Mouse (Mus musculus): ENCODE results near the gene Zfp281. TPM values are rescaled to one million over a fixed set of nuclear protein-coding genes. Genes with fewer than 3 reads are reported as not detected.

The Zfp281 gene
- polyA plus RNA-seq, 1 experiment from 2014 or later = 38.6 TPM

GRCm38 (mm10) chr1:136605790-136606189 is 18.9 kb upstream of the Zfp281 start:
- no peak for DNase-seq (ENCODE audit: low spot score)
- no peaks in the 10 kb centered on the region for H3K36me3 ChIP-seq (ENCODE audit: control insufficient read depth, insufficient read depth, low read length)
- WGBS = 80% methylated on average over 9 of the region's 9 CpGs

GRCm38 (mm10) chr1:136606278-136606677 is 18.4 kb upstream of the Zfp281 start:
- no peak for ATAC-seq (ENCODE audit: insufficient number of reproducible peaks, low FRiP score, low TSS enrichment, low read depth)
- WGBS = 85% methylated on average over 4 of the region's 4 CpGs
- H3K27ac ChIP-seq (replicated peaks; ENCODE audit: low read depth, low read length) = no peak overlapping the region
- no peaks in the 10 kb centered on the region for H3K4me1 ChIP-seq (ENCODE audit: control insufficient read depth, insufficient read depth, low read length)
- H3K9me3 ChIP-seq (ENCODE audit: control insufficient read depth, low read length) = no peaks in the 10 kb centered on the region
- no peaks in the 10 kb centered on the region for H3K27me3 ChIP-seq (ENCODE audit: control insufficient read depth, insufficient read depth, low read length)
- H3K4me3 ChIP-seq (ENCODE audit: low read depth, low read length) = no peak overlapping the region
- no peak overlapping the region for H3K4me2 ChIP-seq (ENCODE audit: low read depth, severe bottlenecking)
- no peak for DNase-seq (ENCODE audit: low spot score)
- no peak overlapping the region for H3K9ac ChIP-seq (ENCODE audit: low read length)
- H3K36me3 ChIP-seq (ENCODE audit: control insufficient read depth, insufficient read depth, low read length) = no peaks in the 10 kb centered on the region

More at GRCm38 (mm10) chr1:136605790-136606189, 18.9 kb upstream of the Zfp281 start:
- Histone ChIP-seq H3K27ac (replicated peaks; ENCODE audit: low read depth, low read length) (no peak overlapping the region), H3K27me3 (ENCODE audit: control insufficient read depth, insufficient read depth, low read length) (no peaks in the 10 kb centered on the region), H3K9ac (ENCODE audit: low read length) (no peak overlapping the region), H3K9me3 (ENCODE audit: control insufficient read depth, low read length) (no peaks in the 10 kb centered on the region), H3K4me2 (ENCODE audit: low read depth, severe bottlenecking) (no peak overlapping the region), H3K4me3 (ENCODE audit: low read depth, low read length) (no peak overlapping the region), H3K4me1 (ENCODE audit: control insufficient read depth, insufficient read depth, low read length) (no peaks in the 10 kb centered on the region)
- no peak for ATAC-seq (ENCODE audit: insufficient number of reproducible peaks, low FRiP score, low TSS enrichment, low read depth)

GRCm38 (mm10) chr1:136608339-136609261 is 16.1 kb upstream of the Zfp281 start:
- no peaks in the 10 kb centered on the region for H3K9me3 ChIP-seq (ENCODE audit: control insufficient read depth, low read length)
- H3K27me3 ChIP-seq (ENCODE audit: control insufficient read depth, insufficient read depth, low read length) = no peaks in the 10 kb centered on the region
- H3K4me2 ChIP-seq (ENCODE audit: low read depth, severe bottlenecking) = no peak overlapping the region
- no peaks in the 10 kb centered on the region for H3K36me3 ChIP-seq (ENCODE audit: control insufficient read depth, insufficient read depth, low read length)
- no peak overlapping the region for H3K4me3 ChIP-seq (ENCODE audit: low read depth, low read length)
- DNase-seq (ENCODE audit: low spot score) = no peak
- H3K4me1 ChIP-seq (ENCODE audit: control insufficient read depth, insufficient read depth, low read length) = no peaks in the 10 kb centered on the region
- ATAC-seq (ENCODE audit: insufficient number of reproducible peaks, low FRiP score, low TSS enrichment, low read depth) = no peak
- no peak overlapping the region for H3K9ac ChIP-seq (ENCODE audit: low read length)
- H3K27ac ChIP-seq (replicated peaks; ENCODE audit: low read depth, low read length) = no peak overlapping the region
- WGBS = 84% methylated on average over 11 of the region's 11 CpGs

GRCm38 (mm10) chr1:136611803-136612202 is 12.9 kb upstream of the Zfp281 start:
- Histone ChIP-seq H3K9ac (ENCODE audit: low read length) (no peak overlapping the region), H3K27me3 (ENCODE audit: control insufficient read depth, insufficient read depth, low read length) (no peaks in the 10 kb centered on the region), H3K36me3 (ENCODE audit: control insufficient read depth, insufficient read depth, low read length) (no peaks in the 10 kb centered on the region), H3K4me1 (ENCODE audit: control insufficient read depth, insufficient read depth, low read length) (no peaks in the 10 kb centered on the region), H3K4me2 (ENCODE audit: low read depth, severe bottlenecking) (no peak overlapping the region), H3K27ac (replicated peaks; ENCODE audit: low read depth, low read length) (no peak overlapping the region), H3K4me3 (ENCODE audit: low read depth, low read length) (no peak overlapping the region), H3K9me3 (ENCODE audit: control insufficient read depth, low read length) (no peaks in the 10 kb centered on the region)
- 88% methylated on average over 9 of the region's 9 CpGs for WGBS
- DNase-seq (ENCODE audit: low spot score) = no peak
- no peak for ATAC-seq (ENCODE audit: insufficient number of reproducible peaks, low FRiP score, low TSS enrichment, low read depth)

GRCm38 (mm10) chr1:136613300-136613751 is 11.4 kb upstream of the Zfp281 start:
- Histone ChIP-seq H3K4me2 (ENCODE audit: low read depth, severe bottlenecking) (no peak overlapping the region), H3K36me3 (ENCODE audit: control insufficient read depth, insufficient read depth, low read length) (no peaks in the 10 kb centered on the region), H3K4me1 (ENCODE audit: control insufficient read depth, insufficient read depth, low read length) (no peaks in the 10 kb centered on the region), H3K9me3 (ENCODE audit: control insufficient read depth, low read length) (no peaks in the 10 kb centered on the region), H3K27me3 (ENCODE audit: control insufficient read depth, insufficient read depth, low read length) (no peaks in the 10 kb centered on the region), H3K27ac (replicated peaks; ENCODE audit: low read depth, low read length) (no peak overlapping the region), H3K9ac (ENCODE audit: low read length) (no peak overlapping the region), H3K4me3 (ENCODE audit: low read depth, low read length) (no peak overlapping the region)
- ATAC-seq (ENCODE audit: insufficient number of reproducible peaks, low FRiP score, low TSS enrichment, low read depth) (no peak), DNase-seq (ENCODE audit: low spot score) (no peak)
- WGBS = 80% methylated on average over 6 of the region's 6 CpGs

- Histone ChIP-seq H3K4me3 (ENCODE audit: low read depth, low read length) (no peak overlapping the region), H3K9ac (ENCODE audit: low read length) (no peak overlapping the region), H3K36me3 (ENCODE audit: control insufficient read depth, insufficient read depth, low read length) (no peaks in the 10 kb centered on the region), H3K4me2 (ENCODE audit: low read depth, severe bottlenecking) (no peak overlapping the region), H3K27me3 (ENCODE audit: control insufficient read depth, insufficient read depth, low read length) (no peaks in the 10 kb centered on the region), H3K9me3 (ENCODE audit: control insufficient read depth, low read length) (no peaks in the 10 kb centered on the region), H3K27ac (replicated peaks; ENCODE audit: low read depth, low read length) (no peak overlapping the region), H3K4me1 (ENCODE audit: control insufficient read depth, insufficient read depth, low read length) (no peaks in the 10 kb centered on the region)
- 90% methylated on average over 11 of the region's 11 CpGs for WGBS
- no peak for DNase-seq (ENCODE audit: low spot score)
- no peak for ATAC-seq (ENCODE audit: insufficient number of reproducible peaks, low FRiP score, low TSS enrichment, low read depth)
Observed at GRCm38 (mm10) chr1:136614748-136615440, 9.8 kb upstream of the Zfp281 start.

GRCm38 (mm10) chr1:136617163-136617788 is 7.4 kb upstream of the Zfp281 start:
- no peak for DNase-seq (ENCODE audit: low spot score)
- no peaks in the 10 kb centered on the region for H3K27me3 ChIP-seq (ENCODE audit: control insufficient read depth, insufficient read depth, low read length)
- WGBS = 86% methylated on average over 7 of the region's 7 CpGs
- no peaks in the 10 kb centered on the region for H3K9me3 ChIP-seq (ENCODE audit: control insufficient read depth, low read length)
- no peak for ATAC-seq (ENCODE audit: insufficient number of reproducible peaks, low FRiP score, low TSS enrichment, low read depth)
- H3K4me1 ChIP-seq (ENCODE audit: control insufficient read depth, insufficient read depth, low read length) = no peaks in the 10 kb centered on the region
- no peaks in the 10 kb centered on the region for H3K36me3 ChIP-seq (ENCODE audit: control insufficient read depth, insufficient read depth, low read length)
- no peak overlapping the region for H3K9ac ChIP-seq (ENCODE audit: low read length)
- H3K4me2 ChIP-seq (ENCODE audit: low read depth, severe bottlenecking) = no peak overlapping the region
- H3K4me3 ChIP-seq (ENCODE audit: low read depth, low read length) = no peak overlapping the region
- H3K27ac ChIP-seq (replicated peaks; ENCODE audit: low read depth, low read length) = no peak overlapping the region

GRCm38 (mm10) chr1:136618570-136618969 is 6.1 kb upstream of the Zfp281 start:
- Histone ChIP-seq H3K9me3 (ENCODE audit: control insufficient read depth, low read length) (no peaks in the 10 kb centered on the region), H3K4me2 (ENCODE audit: low read depth, severe bottlenecking) (no peak overlapping the region), H3K9ac (ENCODE audit: low read length) (no peak overlapping the region), H3K4me1 (ENCODE audit: control insufficient read depth, insufficient read depth, low read length) (no peaks in the 10 kb centered on the region), H3K4me3 (ENCODE audit: low read depth, low read length) (no peak overlapping the region), H3K27ac (replicated peaks; ENCODE audit: low read depth, low read length) (no peak overlapping the region), H3K36me3 (ENCODE audit: control insufficient read depth, insufficient read depth, low read length) (no peaks in the 10 kb centered on the region), H3K27me3 (ENCODE audit: control insufficient read depth, insufficient read depth, low read length) (no peaks in the 10 kb centered on the region)
- DNase-seq (ENCODE audit: low spot score) (no peak), ATAC-seq (ENCODE audit: insufficient number of reproducible peaks, low FRiP score, low TSS enrichment, low read depth) (no peak)
- 91% methylated on average over 1 of the region's 1 CpGs for WGBS
